Mouse (Mus musculus) hindbrain, embryonic 16.5 days (tissue): Measurements from ENCODE around the gene Ppp1r14b. TPM values are rescaled to one million over a fixed set of nuclear protein-coding genes. Genes with fewer than 3 reads are reported as not detected.
A peak's percentile ranks its signal among the peaks of the same experiment; 100 is the strongest.
"Not testable (repeated sequence)": the region's sequence is repeated elsewhere in the genome, so short reads cannot be mapped to it uniquely, and the experiment has no call there.

Source experiments
- ATAC-seq: fragments of 200-750 bp; cut with Nextera tagmentation; 2 replicates; pipeline ENCODE4 v1.8.0; 2017; ENCODE audit warnings: moderate TSS enrichment, moderate library complexity
- H3K27ac ChIP-seq: fragments of 300-500 bp; sonication (generic); 2 replicates; pipeline ENCODE4 v1.5.1; 2014; ENCODE audit warnings: low read depth, mild to moderate bottlenecking, control low read depth, low read length, moderate library complexity
- H3K27me3 ChIP-seq: fragments of 300-500 bp; sonication (generic); replicated peaks from 2 replicates; pipeline ENCODE4 v1.6.1; 2014; ENCODE audit warnings: low read length; ENCODE audit not compliant: control insufficient read depth, insufficient read depth
- H3K36me3 ChIP-seq: fragments of 300-500 bp; sonication (generic); 2 replicates; pipeline ENCODE4 v1.6.1; 2014; ENCODE audit warnings: mild to moderate bottlenecking, low read length, moderate library complexity, mixed read lengths; ENCODE audit not compliant: control insufficient read depth, insufficient read depth
- H3K4me1 ChIP-seq: fragments of 300-500 bp; sonication (generic); 2 replicates; pipeline ENCODE4 v1.6.1; 2014; ENCODE audit warnings: low read depth, low read length; ENCODE audit not compliant: control insufficient read depth, insufficient read depth
- H3K4me2 ChIP-seq: fragments of 300-500 bp; sonication (generic); 2 replicates; pipeline ENCODE4 v1.6.1; 2014; ENCODE audit warnings: mild to moderate bottlenecking, low read length, control low read depth, moderate library complexity
- H3K4me3 ChIP-seq: fragments of 300-500 bp; sonication (generic); 2 replicates; pipeline ENCODE4 v1.5.1; 2014; ENCODE audit warnings: mild to moderate bottlenecking, low read length, control low read depth, moderate library complexity
- H3K9ac ChIP-seq: fragments of 300-500 bp; sonication (generic); 2 replicates; pipeline ENCODE4 v1.6.1; 2014; ENCODE audit warnings: low read depth, mild to moderate bottlenecking, control low read depth, low read length, moderate library complexity
- H3K9me3 ChIP-seq: fragments of 300-500 bp; sonication (generic); 2 replicates; pipeline ENCODE4 v1.6.1; 2014; ENCODE audit warnings: mild to moderate bottlenecking, low read length, moderate library complexity; ENCODE audit not compliant: control insufficient read depth
- WGBS: fragments of 180-500 bp; shearing (Covaris S2); extraction: QIAGEN DNeasy Blood & Tissue Kit; methylation state at CpG from one replicate; pipeline ENCODE4 v1.1.7; 2014; 5-methylcytosine and 5-hydroxymethylcytosine counted together
- polyA plus RNA-seq: library from polyadenylated mRNA; unstranded; fragments of >200 nt; fragmentation: Nextera tagmentation; extraction: Ambion mirVana; gene quantifications from 2 replicates; pipeline ENCODE4 v1.2.1, GENCODE M21; 2015

The Ppp1r14b gene
- polyA plus RNA-seq, 1 experiment from 2014 or later, result 89.4 TPM

- Histone ChIP-seq H3K27ac (no peak overlapping the region), H3K4me3 (no peak overlapping the region), H3K4me1 (peaks cover 29% of the 10 kb centered on the region), H3K36me3 (peaks cover 3% of the 10 kb centered on the region; the same call in 1 of the 2 replicates), H3K27me3 (no peaks in the 10 kb centered on the region), H3K9ac (no peak overlapping the region), H3K9me3 (no peaks in the 10 kb centered on the region), H3K4me2 (no peak overlapping the region)
- WGBS, result 88% methylated on average over 8 of the region's 8 CpGs
- ATAC-seq, result no peak
Measured at GRCm38 (mm10) chr19:6989251-6989650, 14.5 kb downstream of the Ppp1r14b start.

DNA sequence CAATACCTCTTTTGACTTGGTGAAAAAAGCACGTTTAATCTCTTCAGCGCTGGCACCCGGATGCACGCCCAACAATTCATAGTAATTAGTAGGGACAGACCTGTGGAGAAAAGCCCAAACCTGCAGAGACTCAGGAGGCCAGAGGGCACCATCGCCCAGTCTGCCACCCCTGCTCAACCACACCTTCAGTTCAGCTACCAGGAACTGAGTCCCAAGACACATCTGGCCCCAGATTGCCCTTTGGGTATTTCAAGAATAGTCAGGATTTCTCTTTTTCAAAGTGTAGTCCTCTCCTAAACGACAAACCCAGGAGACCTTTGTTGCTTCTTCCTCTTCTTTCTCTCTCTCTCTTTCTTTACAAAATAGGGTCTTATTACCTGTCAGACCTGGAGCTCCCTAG lies 15.9 kb downstream of the Ppp1r14b start:
- no peak overlapping the region for H3K9ac ChIP-seq
- H3K36me3 ChIP-seq, result no peaks in the 10 kb centered on the region
- H3K4me1 ChIP-seq, result peaks cover 41% of the 10 kb centered on the region
- no peak overlapping the region for H3K27ac ChIP-seq
- no peak overlapping the region for H3K4me2 ChIP-seq
- WGBS, result 85% methylated on average over 6 of the region's 6 CpGs
- no peaks in the 10 kb centered on the region for H3K27me3 ChIP-seq
- no peaks in the 10 kb centered on the region for H3K9me3 ChIP-seq
- H3K4me3 ChIP-seq, result no peak overlapping the region
- ATAC-seq, result no peak

- not testable (repeated sequence) for H3K4me2 ChIP-seq
Measured at GRCm38 (mm10) chr19:6991166-6991565, 16.4 kb downstream of the Ppp1r14b start.

GRCm38 (mm10) chr19:6992011-6992858 lies 17.5 kb downstream of the Ppp1r14b start, which contains the start of gene Dnajc4:
Gene Dnajc4 (minus strand): TSS chr19:6992572.
- H3K9ac ChIP-seq, result peak within 1 kb of the TSS; percentile 62
- H3K27me3 ChIP-seq, result no peaks in the 10 kb centered on the region
- peak within 1 kb of the TSS; percentile 70 for H3K4me2 ChIP-seq
- no peaks in the 10 kb centered on the region for H3K9me3 ChIP-seq
- peak within 1 kb of the TSS; percentile 26 for H3K27ac ChIP-seq
- peak within 1 kb of the TSS; percentile 41 for H3K4me3 ChIP-seq
- 1% methylated on average over 37 of the region's 37 CpGs for WGBS
- ATAC-seq, result peak; percentile 92
- no peaks in the 10 kb centered on the region for H3K36me3 ChIP-seq
- peaks cover 38% of the 10 kb centered on the region for H3K4me1 ChIP-seq

More at GRCm38 (mm10) chr19:6991166-6991565, 16.4 kb downstream of the Ppp1r14b start:
- H3K9ac ChIP-seq, H3K9me3 ChIP-seq, H3K4me3 ChIP-seq, H3K27me3 ChIP-seq, H3K36me3 ChIP-seq, ATAC-seq, H3K27ac ChIP-seq: not testable (repeated sequence)
- peaks cover 37% of the 10 kb centered on the region for H3K4me1 ChIP-seq
- 93% methylated on average over 6 of the region's 6 CpGs for WGBS

DNA sequence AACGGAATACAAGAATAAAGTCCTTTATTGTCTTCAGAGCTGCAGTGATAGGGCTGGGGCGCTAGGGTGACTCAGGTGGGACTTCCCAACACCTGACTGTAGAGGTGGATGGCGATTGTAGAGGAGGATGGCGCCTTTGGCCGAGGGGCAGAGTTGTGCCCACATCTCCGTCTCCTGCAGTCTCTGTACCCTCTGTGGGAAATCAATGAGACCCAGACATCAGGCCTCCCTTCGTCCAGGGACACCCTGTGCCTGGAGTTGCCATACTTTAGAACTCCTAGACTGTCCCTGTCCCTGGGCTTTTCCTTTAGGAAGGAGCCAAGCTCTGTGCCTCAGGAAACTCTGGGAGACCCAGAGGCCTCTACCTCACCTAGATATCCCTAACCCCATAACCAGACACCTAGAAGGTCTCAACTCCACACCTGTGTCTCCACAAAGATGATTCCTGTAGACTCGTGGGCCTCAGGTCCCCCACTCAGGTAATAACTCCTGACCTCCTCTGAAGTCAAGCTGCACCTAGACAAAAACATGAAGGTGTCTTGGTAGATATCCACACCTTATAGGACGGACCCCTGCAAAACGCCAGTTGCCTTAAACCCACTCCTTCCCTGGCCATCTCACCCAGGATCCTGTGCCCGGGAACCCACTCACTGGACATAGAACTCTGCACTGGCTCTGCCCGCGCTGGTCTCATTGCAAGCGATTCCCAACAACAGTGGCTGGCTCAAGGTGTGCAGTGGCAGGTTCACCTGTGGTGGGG lies 18.4 kb downstream of the Ppp1r14b start:
- Histone ChIP-seq H3K4me2 (peak overlapping the region; percentile 70), H3K36me3 (no peaks in the 10 kb centered on the region), H3K9ac (peak overlapping the region; percentile 50), H3K27me3 (no peaks in the 10 kb centered on the region), H3K4me1 (peaks cover 36% of the 10 kb centered on the region), H3K27ac (no peak overlapping the region), H3K4me3 (peak overlapping the region; percentile 41), H3K9me3 (no peaks in the 10 kb centered on the region)
- no peak for ATAC-seq
- WGBS, result 61% methylated on average over 14 of the region's 14 CpGs

DNA sequence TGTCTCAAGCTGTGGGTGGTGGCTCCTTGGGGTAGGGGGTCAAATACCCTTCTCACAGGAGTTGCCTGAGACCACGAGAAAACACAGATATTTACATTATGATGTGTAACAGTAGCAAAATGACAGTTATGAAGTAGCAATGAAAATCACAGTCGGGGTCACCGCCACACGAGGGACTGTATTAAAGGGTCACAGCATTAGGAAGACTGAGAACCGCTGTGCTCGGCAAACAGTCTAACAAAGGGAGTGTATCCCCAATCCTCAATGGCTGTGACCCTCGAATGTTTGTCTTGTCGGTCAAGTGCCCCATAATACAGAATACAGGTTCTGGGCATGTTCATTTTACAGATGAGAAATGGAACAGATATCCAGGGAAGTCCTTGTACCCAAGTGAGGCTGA lies 19.2 kb downstream of the Ppp1r14b start:
- Histone ChIP-seq H3K27ac (no peak overlapping the region), H3K4me3 (no peak overlapping the region), H3K27me3 (no peaks in the 10 kb centered on the region), H3K36me3 (peaks cover 4% of the 10 kb centered on the region), H3K9me3 (no peaks in the 10 kb centered on the region), H3K9ac (no peak overlapping the region), H3K4me1 (peaks cover 35% of the 10 kb centered on the region), H3K4me2 (no peak overlapping the region)
- WGBS, result 84% methylated on average over 8 of the region's 8 CpGs
- no peak for ATAC-seq

DNA sequence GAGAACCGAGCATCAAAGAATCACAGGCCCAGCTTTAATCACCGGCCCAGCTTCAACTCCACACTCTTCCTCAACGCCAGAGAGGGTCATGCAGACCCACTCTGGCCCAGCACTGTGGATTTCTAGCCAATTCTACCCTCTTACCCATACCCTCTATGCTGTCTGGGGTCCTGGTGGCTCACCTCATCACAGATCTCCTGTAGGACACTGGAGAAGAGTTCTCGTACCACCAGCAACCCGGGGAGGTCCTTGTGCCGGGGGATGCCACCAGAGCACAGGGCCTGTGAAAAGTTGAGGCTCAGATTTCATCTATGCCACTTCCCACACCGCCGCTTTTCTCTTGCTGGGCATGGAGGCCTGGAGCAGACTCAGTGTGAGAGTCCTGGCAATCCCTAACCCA lies 19.7 kb downstream of the Ppp1r14b start:
- no peaks in the 10 kb centered on the region for H3K9me3 ChIP-seq
- no peaks in the 10 kb centered on the region for H3K27me3 ChIP-seq
- H3K9ac ChIP-seq, result no peak overlapping the region
- H3K4me3 ChIP-seq, result no peak overlapping the region
- peaks cover 35% of the 10 kb centered on the region for H3K4me1 ChIP-seq
- no peak overlapping the region for H3K27ac ChIP-seq
- no peak for ATAC-seq
- WGBS, result 85% methylated on average over 8 of the region's 8 CpGs
- peaks cover 8% of the 10 kb centered on the region for H3K36me3 ChIP-seq
- no peak overlapping the region for H3K4me2 ChIP-seq

DNA sequence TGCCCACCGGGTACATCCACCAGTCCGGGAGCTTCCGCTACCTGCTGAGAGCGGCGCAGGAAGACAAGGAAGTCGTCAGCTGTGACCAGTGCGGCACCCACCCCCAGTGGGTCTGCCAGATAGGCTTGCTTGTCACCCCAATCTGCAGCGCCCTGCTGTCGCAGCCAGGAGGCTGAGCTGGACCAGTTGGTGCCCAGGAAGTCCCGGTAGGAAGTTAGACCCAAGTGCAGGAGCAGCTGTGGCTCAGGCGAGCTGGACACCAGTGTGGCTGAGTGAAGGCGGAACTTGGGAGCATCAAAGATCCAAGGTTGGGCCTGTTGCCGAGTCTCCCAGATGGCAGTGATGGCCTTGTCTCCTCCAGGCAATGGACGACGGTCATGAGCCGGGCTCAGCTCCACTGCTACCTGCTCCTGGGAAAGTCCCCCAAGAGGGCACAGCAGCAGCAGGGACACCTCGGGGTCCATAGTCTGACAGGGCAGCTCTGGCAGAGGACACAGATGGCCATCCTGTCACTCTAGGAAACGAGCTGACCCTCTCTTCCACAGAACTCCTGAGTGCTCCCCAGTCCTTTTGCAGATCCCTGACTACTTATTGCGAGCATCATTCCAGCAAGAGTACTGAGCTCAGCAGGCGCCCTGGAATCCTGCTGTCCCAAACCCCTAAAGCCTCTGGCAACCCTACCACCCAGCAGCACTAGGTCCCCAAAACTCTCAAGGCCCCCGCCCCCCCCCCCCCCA lies 20.7 kb downstream of the Ppp1r14b start:
- Histone ChIP-seq H3K36me3 (peaks cover 16% of the 10 kb centered on the region), H3K27ac (peak overlapping the region; percentile 39; the same call in 1 of the 2 replicates), H3K4me2 (peak overlapping the region; percentile 75), H3K4me1 (peaks cover 35% of the 10 kb centered on the region), H3K9me3 (no peaks in the 10 kb centered on the region), H3K4me3 (peak overlapping the region; percentile 69), H3K27me3 (no peaks in the 10 kb centered on the region), H3K9ac (peak overlapping the region; percentile 83)
- WGBS, result 45% methylated on average over 21 of the region's 21 CpGs
- ATAC-seq, result no peak
